Mouse (Mus musculus): ENCODE data around the gene Gm14862. TPM values are rescaled to one million over a fixed set of nuclear protein-coding genes. Genes with fewer than 3 reads are reported as not detected.

Gm14862 gene
- polyA plus RNA-seq, 1 experiment: not detected

- Histone ChIP-seq H3K4me1 (peaks cover 4% of the 10 kb centered on the region), H3K9me3 (peaks cover 8% of the 10 kb centered on the region), H3K4me3 (replicated peaks) (peak overlapping the region; percentile 94), H3K36me3 (replicated peaks; ENCODE audit: low read length) (no peaks in the 10 kb centered on the region), H3K27me3 (replicated peaks) (peaks cover 6% of the 10 kb centered on the region)
- TF ChIP-seq GATA1 (IDR thresholded peaks at IDR 0.05; ENCODE audit: borderline replicate concordance, low read length): no peak
- no peak for TF ChIP-seq FLI1 (IDR thresholded peaks at IDR 0.05; ENCODE audit: low read length)
These were observed 15.3 kb upstream of the Gm14862 start for GRCm38 (mm10) chrX:9271947-9272459.

- Histone ChIP-seq H3K4me3 (replicated peaks) (no peak overlapping the region), H3K9me3 (peaks cover 8% of the 10 kb centered on the region), H3K4me1 (peaks cover 4% of the 10 kb centered on the region), H3K27me3 (replicated peaks) (peaks cover 6% of the 10 kb centered on the region), H3K36me3 (replicated peaks; ENCODE audit: low read length) (no peaks in the 10 kb centered on the region)
- TF ChIP-seq FLI1 (IDR thresholded peaks at IDR 0.05; ENCODE audit: low read length) (no peak), GATA1 (IDR thresholded peaks at IDR 0.05; ENCODE audit: borderline replicate concordance, low read length) (no peak)
These were observed 14.4 kb upstream of the Gm14862 start for GRCm38 (mm10) chrX:9271112-9271511.

GRCm38 (mm10) chrX:9259267-9259666 lies 2.6 kb upstream of the Gm14862 start:
- Histone ChIP-seq H3K4me3 (replicated peaks) (no peak overlapping the region), H3K27me3 (replicated peaks) (peaks cover 2% of the 10 kb centered on the region), H3K9me3 (no peaks in the 10 kb centered on the region), H3K4me1 (peaks cover 9% of the 10 kb centered on the region; the same call in 1 of the 2 replicates), H3K36me3 (replicated peaks; ENCODE audit: low read length) (no peaks in the 10 kb centered on the region)
- TF ChIP-seq GATA1 (IDR thresholded peaks at IDR 0.05; ENCODE audit: borderline replicate concordance, low read length): no peak
- no peak for TF ChIP-seq FLI1 (IDR thresholded peaks at IDR 0.05; ENCODE audit: low read length)

GRCm38 (mm10) chrX:9257831-9258230 lies 1.1 kb upstream of the Gm14862 start:
- Histone ChIP-seq H3K9me3 (no peaks in the 10 kb centered on the region), H3K36me3 (replicated peaks; ENCODE audit: low read length) (no peaks in the 10 kb centered on the region), H3K4me1 (peaks cover 9% of the 10 kb centered on the region; the same call in 1 of the 2 replicates), H3K4me3 (replicated peaks) (no peak overlapping the region), H3K27me3 (replicated peaks) (peaks cover 2% of the 10 kb centered on the region)
- TF ChIP-seq GATA1 (IDR thresholded peaks at IDR 0.05; ENCODE audit: borderline replicate concordance, low read length): no peak
- no peak for TF ChIP-seq FLI1 (IDR thresholded peaks at IDR 0.05; ENCODE audit: low read length)

GRCm38 (mm10) chrX:9254901-9255300 lies 1.8 kb downstream of the Gm14862 start:
- no peaks in the 10 kb centered on the region for H3K9me3 ChIP-seq
- H3K4me3 ChIP-seq (replicated peaks): no peak overlapping the region
- TF ChIP-seq GATA1 (IDR thresholded peaks at IDR 0.05; ENCODE audit: borderline replicate concordance, low read length): no peak
- TF ChIP-seq FLI1 (IDR thresholded peaks at IDR 0.05; ENCODE audit: low read length): no peak

GRCm38 (mm10) chrX:9253990-9254389 lies 2.7 kb downstream of the Gm14862 start:
- Histone ChIP-seq H3K4me1 (peaks cover 9% of the 10 kb centered on the region; the same call in 1 of the 2 replicates), H3K36me3 (replicated peaks; ENCODE audit: low read length) (no peaks in the 10 kb centered on the region), H3K4me3 (replicated peaks) (no peak overlapping the region), H3K27me3 (replicated peaks) (peaks cover 3% of the 10 kb centered on the region), H3K9me3 (no peaks in the 10 kb centered on the region)
- TF ChIP-seq GATA1 (IDR thresholded peaks at IDR 0.05; ENCODE audit: borderline replicate concordance, low read length): no peak
- no peak for TF ChIP-seq FLI1 (IDR thresholded peaks at IDR 0.05; ENCODE audit: low read length)

More at GRCm38 (mm10) chrX:9254901-9255300, 1.8 kb downstream of the Gm14862 start:
- Histone ChIP-seq H3K4me1 (peaks cover 9% of the 10 kb centered on the region; the same call in 1 of the 2 replicates), H3K36me3 (replicated peaks; ENCODE audit: low read length) (no peaks in the 10 kb centered on the region), H3K27me3 (replicated peaks) (peaks cover 3% of the 10 kb centered on the region)

GRCm38 (mm10) chrX:9248911-9249310 lies 7.8 kb downstream of the Gm14862 start:
- peaks cover 2% of the 10 kb centered on the region for H3K27me3 ChIP-seq (replicated peaks)
- TF ChIP-seq GATA1 (IDR thresholded peaks at IDR 0.05; ENCODE audit: borderline replicate concordance, low read length): no peak
- no peak for TF ChIP-seq FLI1 (IDR thresholded peaks at IDR 0.05; ENCODE audit: low read length)
- H3K4me1 ChIP-seq: no peaks in the 10 kb centered on the region; the same call in 1 of the 2 replicates
- no peak overlapping the region for H3K4me3 ChIP-seq (replicated peaks)
- H3K9me3 ChIP-seq: no peaks in the 10 kb centered on the region
- H3K36me3 ChIP-seq (replicated peaks; ENCODE audit: low read length): no peaks in the 10 kb centered on the region

- peaks cover 3% of the 10 kb centered on the region; the same call in 1 of the 2 replicates for H3K4me1 ChIP-seq
- H3K4me3 ChIP-seq (replicated peaks): no peak overlapping the region
- H3K9me3 ChIP-seq: no peaks in the 10 kb centered on the region
- no peaks in the 10 kb centered on the region for H3K36me3 ChIP-seq (replicated peaks; ENCODE audit: low read length)
- TF ChIP-seq GATA1 (IDR thresholded peaks at IDR 0.05; ENCODE audit: borderline replicate concordance, low read length) (no peak), FLI1 (IDR thresholded peaks at IDR 0.05; ENCODE audit: low read length) (no peak)
- no peaks in the 10 kb centered on the region for H3K27me3 ChIP-seq (replicated peaks)
These were observed 11.9 kb downstream of the Gm14862 start for GRCm38 (mm10) chrX:9244603-9245336.

GRCm38 (mm10) chrX:9243381-9243864 lies 13.3 kb downstream of the Gm14862 start:
- Histone ChIP-seq H3K36me3 (replicated peaks; ENCODE audit: low read length) (no peaks in the 10 kb centered on the region), H3K27me3 (replicated peaks) (no peaks in the 10 kb centered on the region), H3K4me1 (peaks cover 3% of the 10 kb centered on the region; the same call in 1 of the 2 replicates), H3K9me3 (peaks cover 12% of the 10 kb centered on the region), H3K4me3 (replicated peaks) (no peak overlapping the region)
- TF ChIP-seq GATA1 (IDR thresholded peaks at IDR 0.05; ENCODE audit: borderline replicate concordance, low read length): no peak

Data from megakaryocyte, embryonic 14.5 days (primary cell).